Mouse (Mus musculus): ENCODE data around the gene Mical2.

DNA sequence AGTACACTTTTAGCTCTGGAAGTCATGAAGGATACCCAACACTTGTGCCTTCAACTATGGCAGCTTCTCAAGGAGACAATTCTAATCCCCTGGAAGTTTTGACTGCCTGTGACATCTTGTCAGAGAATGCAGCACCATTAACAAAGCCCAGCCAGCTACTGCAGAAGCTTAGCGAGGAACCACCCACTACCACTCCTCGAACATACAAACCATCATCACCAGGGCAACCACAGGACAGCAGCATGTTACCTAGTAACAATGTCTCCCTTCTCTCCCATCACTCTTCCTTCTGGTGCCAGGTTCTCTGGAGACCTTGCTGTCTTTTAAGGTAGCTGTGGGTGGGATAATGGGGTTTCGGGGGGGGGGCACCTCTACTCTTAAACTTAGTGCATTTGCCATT lies 26.3 kb upstream of the Mical2 start:
- TF ChIP-seq CTCF (IDR thresholded peaks at IDR 0.05): no peak
- no peak for TF ChIP-seq POLR2A (IDR thresholded peaks at IDR 0.05; ENCODE audit: insufficient read depth, low read depth, low read length)
- no peak for TF ChIP-seq EP300 (IDR thresholded peaks at IDR 0.05; ENCODE audit: insufficient read depth, low read depth, low read length)
